Mouse (Mus musculus): ENCODE data around the gene Il1r1.

DNA sequence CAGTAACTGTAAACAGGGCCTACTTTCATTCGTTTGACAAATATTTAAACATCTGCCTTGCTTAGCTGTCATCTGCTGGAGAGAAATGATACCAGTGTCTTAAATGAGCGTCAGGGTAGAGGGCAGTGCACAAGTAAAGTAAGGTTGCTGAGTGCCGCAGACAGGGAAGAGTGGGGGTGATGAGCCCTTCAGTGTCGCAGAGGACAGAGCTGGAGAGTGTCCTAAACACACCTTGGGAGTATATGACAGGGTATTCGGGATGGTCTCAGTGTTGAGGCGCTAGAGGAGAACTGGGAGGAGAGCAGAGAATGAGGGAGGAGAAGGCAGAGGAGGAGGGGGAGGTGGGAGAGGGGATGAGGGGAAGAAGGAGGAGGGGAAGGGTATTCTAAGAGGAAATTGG, 12.2 kb downstream of the Il1r1 start:
- TF ChIP-seq POLR2A (IDR thresholded peaks at IDR 0.05; ENCODE audit: control insufficient read depth, low read depth, low read length) (no peak), CTCF (IDR thresholded peaks at IDR 0.05; ENCODE audit: control insufficient read depth, insufficient read depth, insufficient replicate concordance, low read depth, low read length) (no peak)
